Mouse (Mus musculus) hindbrain, embryonic 11.5 days (tissue): ENCODE measurements around the gene Rph3a. TPM values are rescaled to one million over a fixed set of nuclear protein-coding genes. Genes with fewer than 3 reads are reported as not detected.
A peak's percentile ranks its signal among the peaks of the same experiment; 100 is the strongest.

Experiments
- ATAC-seq: fragments of 200-750 bp; cut with Nextera tagmentation; 2 replicates; pipeline ENCODE4 v1.8.0; 2017; ENCODE audit warnings: mild to moderate bottlenecking, moderate TSS enrichment, moderate library complexity; ENCODE audit not compliant: low FRiP score
- DNase-seq: peaks from one replicate; pipeline ENCODE4 v3.0.0-alpha.2; 2015; ENCODE audit warnings: low spot score
- H3K27ac ChIP-seq: fragments of 300-500 bp; sonication (generic); 2 replicates; pipeline ENCODE4 v1.5.1; 2014; ENCODE audit warnings: mild to moderate bottlenecking, low read depth, low read length
- H3K27me3 ChIP-seq: fragments of 300-500 bp; sonication (generic); 2 replicates; pipeline ENCODE4 v1.6.1; 2014; ENCODE audit warnings: mild to moderate bottlenecking, low read length, moderate library complexity, mixed read lengths; ENCODE audit not compliant: control insufficient read depth, insufficient read depth
- H3K36me3 ChIP-seq: fragments of 300-500 bp; sonication (generic); 2 replicates; pipeline ENCODE4 v1.6.1; 2014; ENCODE audit warnings: mild to moderate bottlenecking, low read length, moderate library complexity, mixed read lengths; ENCODE audit not compliant: control insufficient read depth, insufficient read depth
- H3K4me1 ChIP-seq: fragments of 300-500 bp; sonication (generic); replicated peaks from 2 replicates; pipeline ENCODE4 v1.6.1; 2014; ENCODE audit warnings: low read length, mixed read lengths; ENCODE audit not compliant: control insufficient read depth, insufficient read depth
- H3K4me2 ChIP-seq: fragments of 300-500 bp; sonication (generic); replicated peaks from 2 replicates; pipeline ENCODE4 v1.6.1; 2014; ENCODE audit warnings: mild to moderate bottlenecking, low read depth, low read length
- H3K4me3 ChIP-seq: fragments of 300-500 bp; sonication (generic); 2 replicates; pipeline ENCODE4 v1.5.1; 2014; ENCODE audit warnings: low read depth, low read length
- H3K9ac ChIP-seq: fragments of 300-500 bp; sonication (generic); 2 replicates; pipeline ENCODE4 v1.6.1; 2014; ENCODE audit warnings: low read depth, low read length
- H3K9me3 ChIP-seq: fragments of 300-500 bp; sonication (generic); 2 replicates; pipeline ENCODE4 v1.6.1; 2016; ENCODE audit warnings: low read length; ENCODE audit not compliant: control insufficient read depth
- WGBS: fragments of 180-500 bp; shearing (Covaris S2); extraction: QIAGEN DNeasy Blood & Tissue Kit; methylation state at CpG from one replicate; pipeline ENCODE4 v1.1.7; 2014; 5-methylcytosine and 5-hydroxymethylcytosine counted together
- polyA plus RNA-seq: library from polyadenylated mRNA; unstranded; fragments of >200 nt; fragmentation: Nextera tagmentation; extraction: Ambion mirVana; gene quantifications from 2 replicates; pipeline ENCODE4 v1.2.1, GENCODE M21; 2014

Gene Rph3a
- polyA plus RNA-seq, 1 experiment from 2014 or later, result 2.6 TPM

DNA sequence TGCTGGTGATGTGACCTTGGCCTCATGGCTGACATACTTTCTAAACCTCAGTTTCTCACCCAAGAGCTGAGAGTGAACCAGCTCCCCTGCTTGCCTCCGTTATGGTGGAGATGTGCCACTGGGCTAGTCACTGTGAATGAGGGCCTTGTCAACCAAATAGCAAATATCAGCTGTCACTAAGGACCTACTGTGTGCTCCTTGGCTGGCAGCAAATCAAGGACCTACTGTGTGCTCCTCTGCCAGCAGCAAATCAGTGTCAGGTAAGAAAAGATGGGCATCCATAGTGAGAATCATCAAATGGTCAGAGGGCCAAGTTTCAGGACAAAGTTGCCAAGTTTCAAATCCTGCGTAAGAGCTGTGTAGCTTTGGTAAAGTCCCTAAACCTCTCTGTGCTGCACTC, 4.6 kb upstream of the Rph3a start:
- H3K4me1 ChIP-seq, result no peaks in the 10 kb centered on the region
- WGBS, result 89% methylated on average over 2 of the region's 2 CpGs
- no peak overlapping the region for H3K4me3 ChIP-seq
- H3K4me2 ChIP-seq, result no peak overlapping the region
- no peaks in the 10 kb centered on the region; the same call in 1 of the 2 replicates for H3K27me3 ChIP-seq
- DNase-seq (no peak), ATAC-seq (no peak)
- H3K9me3 ChIP-seq, result no peaks in the 10 kb centered on the region
- H3K9ac ChIP-seq, result no peak overlapping the region
- H3K27ac ChIP-seq, result no peak overlapping the region
- H3K36me3 ChIP-seq, result no peaks in the 10 kb centered on the region

DNA sequence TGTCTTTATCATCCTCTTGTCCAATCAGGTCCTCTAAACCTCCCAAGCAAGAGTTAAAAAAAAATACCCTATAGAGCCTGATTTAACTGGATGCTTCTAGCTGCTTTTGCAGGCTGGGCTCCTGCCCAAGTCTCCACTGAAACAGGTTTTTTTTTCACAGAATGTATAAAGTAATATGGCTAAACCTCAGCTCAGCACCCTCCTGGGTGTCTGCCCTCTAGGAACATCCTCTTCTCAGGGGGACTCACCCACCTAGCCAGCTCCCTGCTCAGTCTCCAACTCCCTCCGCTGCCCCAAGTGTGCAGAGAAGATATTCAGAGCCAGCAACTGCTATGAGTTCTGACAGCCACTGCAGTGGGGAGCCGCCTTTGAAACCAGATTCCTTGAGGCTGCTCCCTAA, 2.1 kb upstream of the Rph3a start:
- peaks cover 2% of the 10 kb centered on the region; the same call in 1 of the 2 replicates for H3K27me3 ChIP-seq
- H3K27ac ChIP-seq, result no peak overlapping the region
- H3K4me3 ChIP-seq, result no peak overlapping the region
- ATAC-seq (no peak), DNase-seq (no peak)
- H3K4me2 ChIP-seq, result no peak overlapping the region
- 0 out of 2 replicates have a peak, but pooled peaks cover 2% of the 10 kb centered on the region for H3K4me1 ChIP-seq
- no peaks in the 10 kb centered on the region for H3K9me3 ChIP-seq
- no peaks in the 10 kb centered on the region for H3K36me3 ChIP-seq
- 26% methylated on average over 2 of the region's 2 CpGs for WGBS
- H3K9ac ChIP-seq, result no peak overlapping the region

GRCm38 (mm10) chr5:121009406-121009805, 486 bp downstream of the Rph3a start:
- no peaks in the 10 kb centered on the region for H3K36me3 ChIP-seq
- no peaks in the 10 kb centered on the region for H3K9me3 ChIP-seq
- H3K9ac ChIP-seq, result 0 out of 2 replicates have a peak overlapping the region, but pooled peaks have one; percentile 42
- H3K27ac ChIP-seq, result no peak overlapping the region
- H3K4me1 ChIP-seq, result 0 out of 2 replicates have a peak, but pooled peaks cover 2% of the 10 kb centered on the region
- peaks cover 2% of the 10 kb centered on the region; the same call in 1 of the 2 replicates for H3K27me3 ChIP-seq
- peak overlapping the region; percentile 37 for H3K4me2 ChIP-seq
- H3K4me3 ChIP-seq, result peak overlapping the region; percentile 23; the same call in 1 of the 2 replicates
- ATAC-seq (no peak), DNase-seq (peak; percentile 78)
- WGBS, result under 1% methylated on average over 19 of the region's 19 CpGs

- ATAC-seq (no peak), DNase-seq (peak; percentile 25)
- 0 out of 2 replicates have a peak overlapping the region, but pooled peaks have one; percentile 1 for H3K4me3 ChIP-seq
- H3K4me2 ChIP-seq, result peak overlapping the region; percentile 37
- no peak overlapping the region for H3K9ac ChIP-seq
- WGBS, result 15% methylated on average over 15 of the region's 15 CpGs
- no peak overlapping the region for H3K27ac ChIP-seq
- H3K4me1 ChIP-seq, result 0 out of 2 replicates have a peak, but pooled peaks cover 2% of the 10 kb centered on the region
- no peaks in the 10 kb centered on the region for H3K9me3 ChIP-seq
- H3K27me3 ChIP-seq, result peaks cover 2% of the 10 kb centered on the region; the same call in 1 of the 2 replicates
- no peaks in the 10 kb centered on the region for H3K36me3 ChIP-seq
Measured at GRCm38 (mm10) chr5:121008411-121009239, 1.3 kb downstream of the Rph3a start.

DNA sequence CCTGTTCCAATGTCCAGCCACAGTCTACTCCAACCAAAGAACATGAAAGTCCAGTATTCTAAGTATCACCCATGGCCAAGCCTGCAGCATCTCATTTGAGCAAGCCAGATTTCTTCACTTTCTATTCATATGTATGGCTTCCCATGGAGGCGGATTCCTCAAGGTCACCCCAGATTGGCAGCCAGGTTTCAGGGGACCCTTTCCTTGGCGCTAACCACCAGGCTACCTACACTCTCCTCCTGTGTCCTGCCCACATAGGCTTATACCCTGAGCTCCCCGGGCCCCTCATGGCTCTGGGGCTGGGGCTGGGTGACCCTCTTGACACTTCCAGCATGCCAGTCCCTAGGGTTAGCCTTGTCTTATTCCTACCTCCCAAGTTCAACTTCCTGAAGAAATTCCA, 2.3 kb downstream of the Rph3a start:
- ATAC-seq, result no peak
- H3K4me2 ChIP-seq, result no peak overlapping the region

GRCm38 (mm10) chr5:121007130-121007529, 2.8 kb downstream of the Rph3a start:
- Histone ChIP-seq H3K36me3 (no peaks in the 10 kb centered on the region), H3K27ac (no peak overlapping the region), H3K9me3 (no peaks in the 10 kb centered on the region), H3K4me3 (no peak overlapping the region), H3K27me3 (peaks cover 2% of the 10 kb centered on the region; the same call in 1 of the 2 replicates), H3K4me2 (no peak overlapping the region), H3K9ac (no peak overlapping the region), H3K4me1 (0 out of 2 replicates have a peak, but pooled peaks cover 2% of the 10 kb centered on the region)
- ATAC-seq (no peak), DNase-seq (no peak)
- 84% methylated on average over 8 of the region's 8 CpGs for WGBS

More for the DNA sequence above, 2.3 kb downstream of the Rph3a start:
- no peaks in the 10 kb centered on the region for H3K9me3 ChIP-seq
- DNase-seq, result no peak
- H3K27ac ChIP-seq, result no peak overlapping the region
- H3K36me3 ChIP-seq, result no peaks in the 10 kb centered on the region
- H3K4me1 ChIP-seq, result 0 out of 2 replicates have a peak, but pooled peaks cover 2% of the 10 kb centered on the region
- H3K4me3 ChIP-seq, result no peak overlapping the region
- peaks cover 2% of the 10 kb centered on the region; the same call in 1 of the 2 replicates for H3K27me3 ChIP-seq
- H3K9ac ChIP-seq, result no peak overlapping the region
- WGBS, result 76% methylated on average over 3 of the region's 3 CpGs

GRCm38 (mm10) chr5:121006176-121006575, 3.7 kb downstream of the Rph3a start:
- 0 out of 2 replicates have a peak, but pooled peaks cover 2% of the 10 kb centered on the region for H3K4me1 ChIP-seq
- H3K36me3 ChIP-seq, result no peaks in the 10 kb centered on the region
- H3K9me3 ChIP-seq, result no peaks in the 10 kb centered on the region
- no peak overlapping the region for H3K9ac ChIP-seq
- ATAC-seq, result no peak
- H3K4me2 ChIP-seq, result no peak overlapping the region
- no peak overlapping the region for H3K27ac ChIP-seq
- WGBS, result 54% methylated on average over 4 of the region's 4 CpGs
- no peak overlapping the region for H3K4me3 ChIP-seq
- H3K27me3 ChIP-seq, result peaks cover 2% of the 10 kb centered on the region; the same call in 1 of the 2 replicates
- no peak for DNase-seq

DNA sequence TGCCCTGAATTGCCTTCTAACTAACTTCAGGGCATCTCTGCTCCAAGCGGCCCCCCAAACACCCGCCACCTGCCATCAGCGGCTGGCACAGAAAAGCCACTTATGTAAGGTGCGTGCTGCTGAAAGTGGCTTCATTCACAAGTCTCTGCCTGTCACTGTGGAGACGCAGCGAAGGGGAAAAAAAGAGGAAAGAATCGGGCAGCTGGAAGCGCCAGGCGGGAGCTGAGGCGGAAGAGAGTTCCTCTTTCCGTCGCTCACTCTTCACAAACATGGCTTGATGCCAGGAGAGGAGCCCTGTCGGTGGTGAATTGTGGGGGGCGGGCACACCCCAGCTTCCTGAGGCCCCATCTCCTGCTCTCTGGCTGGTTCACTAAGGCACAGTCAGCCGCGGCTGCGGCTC, 6.1 kb downstream of the Rph3a start:
- H3K4me3 ChIP-seq, result no peak overlapping the region

More for the DNA sequence above, 6.1 kb downstream of the Rph3a start:
- DNase-seq (no peak), ATAC-seq (no peak)
- Histone ChIP-seq H3K4me1 (no peaks in the 10 kb centered on the region), H3K27me3 (peaks cover 2% of the 10 kb centered on the region; the same call in 1 of the 2 replicates), H3K27ac (no peak overlapping the region), H3K9ac (no peak overlapping the region), H3K9me3 (no peaks in the 10 kb centered on the region), H3K4me2 (no peak overlapping the region), H3K36me3 (no peaks in the 10 kb centered on the region)
- WGBS, result 34% methylated on average over 17 of the region's 17 CpGs
